Mouse (Mus musculus): ENCODE measurements at regions not wholly inside any gene's neighbourhood (a gene's known extent, or its start where the extent isn't known, plus 50 kb on each side); places are given as distances from the start of the nearest gene placed in this dataset.

DNA sequence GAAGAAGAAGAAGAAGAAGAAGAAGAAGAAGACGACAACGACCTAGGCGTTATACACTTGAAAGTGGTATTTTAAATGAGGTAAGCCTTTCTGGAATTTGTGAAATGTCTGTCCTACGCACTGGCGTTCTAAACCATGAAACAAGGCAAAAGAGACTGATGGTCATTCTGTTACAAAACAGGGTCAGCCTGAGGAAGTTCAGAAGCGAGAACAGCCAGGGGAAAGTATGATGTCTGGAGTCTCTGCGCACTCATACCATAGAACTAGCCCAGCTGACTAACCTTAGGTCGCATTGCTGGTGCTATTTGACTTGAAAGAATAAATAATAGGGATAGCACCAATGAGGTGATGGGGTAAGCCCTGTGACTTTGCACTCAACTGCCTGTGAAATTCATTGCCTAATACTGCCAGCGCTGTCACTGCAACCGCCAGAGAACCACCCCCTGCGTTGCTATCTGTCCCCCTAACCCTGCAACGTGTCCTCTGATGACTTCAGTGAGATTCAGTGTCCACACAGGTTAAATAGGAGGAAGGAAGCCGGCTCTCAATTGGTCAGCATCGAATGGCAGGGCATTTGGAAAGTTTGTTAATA, 121.5 kb downstream of the Cpeb2 start:
- no peaks in the 10 kb centered on the region for H3K36me3 ChIP-seq (ENCODE audit: control insufficient read depth, insufficient read depth)
- H3K4me2 ChIP-seq (ENCODE audit: low read depth): peak overlapping the region; percentile 93
- H3K27me3 ChIP-seq (ENCODE audit: control insufficient read depth, insufficient read depth, insufficient read length): no peaks in the 10 kb centered on the region
- no peak overlapping the region for H3ac ChIP-seq (ENCODE audit: control insufficient read depth, insufficient read length)
- peak overlapping the region; percentile 9 for H3K4me3 ChIP-seq
- TF ChIP-seq MAX (IDR thresholded peaks at IDR 0.05; ENCODE audit: low read depth): no peak
- TF ChIP-seq REST (IDR thresholded peaks at IDR 0.05; ENCODE audit: insufficient read depth, insufficient read length): no peak
- no peak for TF ChIP-seq MYOG (IDR thresholded peaks at IDR 0.05; ENCODE audit: control insufficient read depth in 1 of 3, insufficient read depth in 1 of 3, insufficient read length in 2 of 3, low read depth in 2 of 3)
- no peak for TF ChIP-seq CEBPB (IDR thresholded peaks at IDR 0.05; ENCODE audit: insufficient read depth, poor library complexity, severe bottlenecking)
- TF ChIP-seq POLR2AphosphoS2 (IDR thresholded peaks at IDR 0.05; ENCODE audit: insufficient read length, low read depth): no peak
- TF ChIP-seq SRF (IDR thresholded peaks at IDR 0.05; ENCODE audit: control insufficient read depth, insufficient read length, low read depth): no peak
- no peak for TF ChIP-seq E2F4 (IDR thresholded peaks at IDR 0.05; ENCODE audit: insufficient read depth)
- TF ChIP-seq MYOD1 (IDR thresholded peaks at IDR 0.05; ENCODE audit: control insufficient read depth in 1 of 3, insufficient read length in 2 of 3, low read depth in 2 of 3): no peak
- TF ChIP-seq USF1 (IDR thresholded peaks at IDR 0.05; ENCODE audit: low read depth): no peak
- no peak for TF ChIP-seq TCF12 (IDR thresholded peaks at IDR 0.05; ENCODE audit: insufficient read depth, poor library complexity, severe bottlenecking)
- TF ChIP-seq TCF3 (IDR thresholded peaks at IDR 0.05; ENCODE audit: insufficient read length, low read depth): no peak
- TF ChIP-seq POLR2A (IDR thresholded peaks at IDR 0.05; ENCODE audit: insufficient read length, low read depth): no peak
- H3K79me2 ChIP-seq (ENCODE audit: control insufficient read depth, insufficient read depth): no peaks in the 10 kb centered on the region

DNA sequence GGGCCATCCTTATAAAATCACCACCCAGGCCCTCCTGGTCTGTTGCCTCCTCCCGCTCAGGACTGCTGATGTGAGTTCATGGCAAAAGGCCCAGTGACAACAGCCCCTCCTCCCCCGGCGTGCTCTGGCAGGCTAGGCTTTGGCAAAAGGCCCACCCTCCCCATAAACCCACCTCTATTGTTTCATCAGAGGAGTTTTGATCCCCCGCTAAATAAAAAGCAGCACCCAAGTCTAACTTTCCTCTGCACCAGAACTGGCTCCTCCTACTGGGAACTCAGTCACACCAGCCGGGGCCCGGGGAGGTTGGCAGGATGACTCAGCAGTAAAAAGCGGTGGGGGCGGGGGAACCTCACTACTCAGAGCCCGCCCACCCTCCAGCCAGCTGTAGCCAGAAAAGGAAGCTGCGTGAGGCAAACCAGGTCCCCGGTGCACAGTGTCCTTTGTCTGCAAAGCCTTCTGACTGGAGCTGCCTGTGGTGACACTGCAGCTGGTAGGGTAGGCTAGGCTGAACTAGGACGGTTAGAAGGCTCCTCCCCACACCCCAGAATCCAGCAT, 122.1 kb downstream of the Cpeb2 start:
- Histone ChIP-seq H3K36me3 (ENCODE audit: control insufficient read depth, insufficient read depth) (no peaks in the 10 kb centered on the region), H3K79me2 (ENCODE audit: control insufficient read depth, insufficient read depth) (no peaks in the 10 kb centered on the region), H3K4me3 (peak overlapping the region; percentile 9), H3ac (ENCODE audit: control insufficient read depth, insufficient read length) (no peak overlapping the region), H3K4me2 (ENCODE audit: low read depth) (peak overlapping the region; percentile 93), H3K27me3 (ENCODE audit: control insufficient read depth, insufficient read depth, insufficient read length) (no peaks in the 10 kb centered on the region)
- TF ChIP-seq TCF12 (IDR thresholded peaks at IDR 0.05; ENCODE audit: insufficient read depth, poor library complexity, severe bottlenecking): no peak
- peak in 1 of 3 experiments; percentile 44 for TF ChIP-seq MYOG (IDR thresholded peaks at IDR 0.05; ENCODE audit: control insufficient read depth in 1 of 3, insufficient read depth in 1 of 3, insufficient read length in 2 of 3, low read depth in 2 of 3)
- peak in 2 of 3 experiments; percentile 9 to 66 for TF ChIP-seq MYOD1 (IDR thresholded peaks at IDR 0.05; ENCODE audit: control insufficient read depth in 1 of 3, insufficient read length in 2 of 3, low read depth in 2 of 3)
- peak; percentile 26 for TF ChIP-seq SRF (IDR thresholded peaks at IDR 0.05; ENCODE audit: control insufficient read depth, insufficient read length, low read depth)
- peak; percentile 46 for TF ChIP-seq POLR2A (IDR thresholded peaks at IDR 0.05; ENCODE audit: insufficient read length, low read depth)
- no peak for TF ChIP-seq REST (IDR thresholded peaks at IDR 0.05; ENCODE audit: insufficient read depth, insufficient read length)

DNA sequence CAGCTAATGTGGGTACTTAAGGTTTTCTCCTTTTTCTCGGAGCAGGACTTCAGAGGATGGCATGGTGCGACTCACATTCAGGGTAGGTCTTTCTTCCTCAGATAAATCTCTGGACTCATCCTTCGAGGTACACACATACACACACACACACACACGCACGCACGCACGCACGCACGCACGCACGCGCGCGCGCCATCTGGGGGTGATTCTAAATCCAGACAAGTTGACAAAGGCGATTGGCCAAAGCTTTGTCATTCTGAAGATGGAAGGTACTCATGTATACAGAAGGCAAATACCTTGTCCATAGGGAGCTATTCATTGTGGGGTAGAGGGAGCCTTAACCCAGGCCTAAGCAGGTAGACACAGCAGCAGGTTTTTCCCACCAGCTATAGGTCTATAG, 122.9 kb downstream of the Cpeb2 start:
- no peaks in the 10 kb centered on the region for H3K36me3 ChIP-seq (ENCODE audit: control insufficient read depth, insufficient read depth)
- TF ChIP-seq POLR2AphosphoS2 (IDR thresholded peaks at IDR 0.05; ENCODE audit: insufficient read length, low read depth) (no peak), TCF12 (IDR thresholded peaks at IDR 0.05; ENCODE audit: insufficient read depth, poor library complexity, severe bottlenecking) (no peak), SRF (IDR thresholded peaks at IDR 0.05; ENCODE audit: control insufficient read depth, insufficient read length, low read depth) (no peak), REST (IDR thresholded peaks at IDR 0.05; ENCODE audit: insufficient read depth, insufficient read length) (no peak), POLR2A (IDR thresholded peaks at IDR 0.05; ENCODE audit: insufficient read length, low read depth) (no peak), MYOG (IDR thresholded peaks at IDR 0.05; ENCODE audit: control insufficient read depth in 1 of 3, insufficient read depth in 1 of 3, insufficient read length in 2 of 3, low read depth in 2 of 3) (no peak), USF1 (IDR thresholded peaks at IDR 0.05; ENCODE audit: low read depth) (no peak), E2F4 (IDR thresholded peaks at IDR 0.05; ENCODE audit: insufficient read depth) (no peak), MYOD1 (IDR thresholded peaks at IDR 0.05; ENCODE audit: control insufficient read depth in 1 of 3, insufficient read length in 2 of 3, low read depth in 2 of 3) (no peak)
- H3K79me2 ChIP-seq (ENCODE audit: control insufficient read depth, insufficient read depth): no peaks in the 10 kb centered on the region
- H3K4me2 ChIP-seq (ENCODE audit: low read depth): peak overlapping the region; percentile 93
- H3ac ChIP-seq (ENCODE audit: control insufficient read depth, insufficient read length): no peak overlapping the region
- no peaks in the 10 kb centered on the region for H3K27me3 ChIP-seq (ENCODE audit: control insufficient read depth, insufficient read depth, insufficient read length)
- H3K4me3 ChIP-seq: no peak overlapping the region

DNA sequence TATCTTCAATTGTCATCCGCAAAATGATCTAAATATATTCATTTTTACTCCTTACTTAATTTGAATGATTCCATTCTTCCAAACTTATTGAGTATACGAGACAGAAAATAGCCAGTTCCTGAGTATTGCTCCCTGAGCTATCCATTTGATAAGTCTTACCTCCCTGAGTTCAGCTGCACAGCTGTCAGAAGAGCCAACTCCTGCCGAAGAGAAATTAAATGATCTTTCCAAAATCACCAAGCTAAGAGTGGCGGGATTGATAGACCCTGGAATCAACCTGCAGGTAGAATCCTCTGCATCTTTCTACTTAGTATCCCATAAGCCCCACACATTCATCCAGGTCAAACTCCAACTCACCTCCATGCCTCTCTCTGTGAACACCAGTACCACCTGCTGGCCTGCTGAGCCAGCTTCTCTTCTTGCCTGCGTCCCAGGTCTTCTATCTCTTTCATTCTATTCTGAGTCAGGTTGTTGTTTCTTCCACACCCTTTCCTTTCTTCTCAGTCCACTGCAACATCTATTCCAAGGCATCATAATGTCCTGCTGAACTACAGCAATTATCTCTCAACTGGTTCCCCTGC, 124.2 kb downstream of the Cpeb2 start:
- Histone ChIP-seq H3K4me2 (ENCODE audit: low read depth) (no peak overlapping the region), H3K27me3 (ENCODE audit: control insufficient read depth, insufficient read depth, insufficient read length) (no peaks in the 10 kb centered on the region), H3K79me2 (ENCODE audit: control insufficient read depth, insufficient read depth) (no peaks in the 10 kb centered on the region), H3K36me3 (ENCODE audit: control insufficient read depth, insufficient read depth) (no peaks in the 10 kb centered on the region), H3K4me3 (no peak overlapping the region), H3ac (ENCODE audit: control insufficient read depth, insufficient read length) (no peak overlapping the region)
- TF ChIP-seq REST (IDR thresholded peaks at IDR 0.05; ENCODE audit: insufficient read depth, insufficient read length): no peak
- TF ChIP-seq TCF3 (IDR thresholded peaks at IDR 0.05; ENCODE audit: insufficient read length, low read depth): no peak
- no peak for TF ChIP-seq SRF (IDR thresholded peaks at IDR 0.05; ENCODE audit: control insufficient read depth, insufficient read length, low read depth)
- no peak for TF ChIP-seq TCF12 (IDR thresholded peaks at IDR 0.05; ENCODE audit: insufficient read depth, poor library complexity, severe bottlenecking)
- no peak for TF ChIP-seq E2F4 (IDR thresholded peaks at IDR 0.05; ENCODE audit: insufficient read depth)
- no peak for TF ChIP-seq POLR2A (IDR thresholded peaks at IDR 0.05; ENCODE audit: insufficient read length, low read depth)
- TF ChIP-seq MAX (IDR thresholded peaks at IDR 0.05; ENCODE audit: low read depth): no peak
- TF ChIP-seq CEBPB (IDR thresholded peaks at IDR 0.05; ENCODE audit: insufficient read depth, poor library complexity, severe bottlenecking): no peak
- no peak for TF ChIP-seq MYOD1 (IDR thresholded peaks at IDR 0.05; ENCODE audit: control insufficient read depth in 1 of 3, insufficient read length in 2 of 3, low read depth in 2 of 3)
- no peak for TF ChIP-seq MYOG (IDR thresholded peaks at IDR 0.05; ENCODE audit: control insufficient read depth in 1 of 3, insufficient read depth in 1 of 3, insufficient read length in 2 of 3, low read depth in 2 of 3)
- no peak for TF ChIP-seq USF1 (IDR thresholded peaks at IDR 0.05; ENCODE audit: low read depth)
- no peak for TF ChIP-seq POLR2AphosphoS2 (IDR thresholded peaks at IDR 0.05; ENCODE audit: insufficient read length, low read depth)
